Mouse (Mus musculus) kidney, embryonic 14.5 days (tissue): Measurements from ENCODE around the gene Pxmp4. TPM values are rescaled to one million over a fixed set of nuclear protein-coding genes. Genes with fewer than 3 reads are reported as not detected.

ENCODE experiments used
- ATAC-seq: fragments of 200-750 bp; cut with Nextera tagmentation; 2 replicates; pipeline ENCODE4 v1.8.0; 2017; ENCODE audit warnings: moderate number of reproducible peaks, mild to moderate bottlenecking, moderate TSS enrichment, moderate library complexity; ENCODE audit not compliant: low FRiP score, low TSS enrichment
- H3K27ac ChIP-seq: fragments of 300-500 bp; sonication (generic); 2 replicates; pipeline ENCODE4 v1.5.1; 2014; ENCODE audit warnings: low read depth, mild to moderate bottlenecking, low read length, moderate library complexity, mixed read lengths
- H3K27me3 ChIP-seq: fragments of 300-500 bp; sonication (generic); 2 replicates; pipeline ENCODE4 v1.6.1; 2014; ENCODE audit warnings: mild to moderate bottlenecking, low read length; ENCODE audit not compliant: control insufficient read depth, insufficient read depth
- H3K36me3 ChIP-seq: fragments of 300-500 bp; sonication (generic); 2 replicates; pipeline ENCODE4 v1.6.1; 2014; ENCODE audit warnings: low read length, mixed read lengths; ENCODE audit not compliant: control insufficient read depth, insufficient read depth
- H3K4me1 ChIP-seq: fragments of 300-500 bp; sonication (generic); 2 replicates; pipeline ENCODE4 v1.6.1; 2014; ENCODE audit warnings: low read length, mixed read lengths; ENCODE audit not compliant: control insufficient read depth, insufficient read depth
- H3K4me2 ChIP-seq: fragments of 300-500 bp; sonication (generic); replicated peaks from 2 replicates; pipeline ENCODE4 v1.6.1; 2014; ENCODE audit warnings: low read depth, mild to moderate bottlenecking, low read length
- H3K4me3 ChIP-seq: fragments of 300-500 bp; sonication (generic); 2 replicates; pipeline ENCODE4 v1.5.1; 2014; ENCODE audit warnings: mild to moderate bottlenecking, low read length
- H3K9ac ChIP-seq: fragments of 300-500 bp; sonication (generic); 2 replicates; pipeline ENCODE4 v1.6.1; 2014; ENCODE audit warnings: low read depth, mild to moderate bottlenecking, low read length, moderate library complexity
- H3K9me3 ChIP-seq: fragments of 300-500 bp; sonication (generic); 2 replicates; pipeline ENCODE4 v1.6.1; 2016; ENCODE audit warnings: low read length; ENCODE audit not compliant: control insufficient read depth
- WGBS: fragments of 180-500 bp; shearing (Covaris S2); extraction: QIAGEN DNeasy Blood & Tissue Kit; methylation state at CpG from one replicate; pipeline ENCODE4 v1.1.7; 2014; 5-methylcytosine and 5-hydroxymethylcytosine counted together
- polyA plus RNA-seq: library from polyadenylated mRNA; unstranded; fragments of >200 nt; fragmentation: Nextera tagmentation; extraction: Ambion mirVana; gene quantifications from 2 replicates; pipeline ENCODE4 v1.2.1, GENCODE M21; 2014

The Pxmp4 gene
- polyA plus RNA-seq, 1 experiment from 2014 or later, result 25.9 TPM

DNA sequence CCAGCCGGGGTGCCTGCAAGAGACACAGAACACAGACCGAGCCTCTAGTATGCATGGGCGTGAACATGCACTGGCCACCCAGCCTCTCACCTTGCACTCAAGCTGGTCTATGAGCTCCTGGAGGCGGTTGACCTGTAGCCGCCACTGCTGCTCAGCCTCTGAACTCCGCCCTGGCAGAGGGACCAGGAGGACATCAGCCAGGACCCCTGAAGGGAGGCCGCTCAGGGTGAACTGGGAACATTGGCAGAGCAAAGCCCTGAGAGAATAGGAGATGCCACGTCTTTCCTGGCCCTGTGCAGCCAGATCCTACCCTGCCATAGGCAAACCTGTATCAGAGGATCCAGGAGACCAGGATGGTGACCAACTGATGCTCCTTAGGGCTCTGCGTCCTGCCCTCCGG, 56.8 kb downstream of the Pxmp4 start, which contains the start of gene 1700003F12Rik:
1700003F12Rik (plus strand) TSS at position 375 of the 400 bp plus-strand sequence.
- H3K9me3 ChIP-seq, result no peaks in the 10 kb centered on the region
- no peak within 1 kb of the TSS for H3K27ac ChIP-seq
- H3K9ac ChIP-seq, result no peak within 1 kb of the TSS
- no peak for ATAC-seq
- no peak within 1 kb of the TSS for H3K4me2 ChIP-seq
- no peaks in the 10 kb centered on the region for H3K36me3 ChIP-seq
- H3K4me1 ChIP-seq, result peaks cover 10% of the 10 kb centered on the region; the same call in 1 of the 2 replicates
- H3K4me3 ChIP-seq, result no peak within 1 kb of the TSS
- 90% methylated on average over 10 of the region's 10 CpGs for WGBS
- H3K27me3 ChIP-seq, result peaks cover 20% of the 10 kb centered on the region

DNA sequence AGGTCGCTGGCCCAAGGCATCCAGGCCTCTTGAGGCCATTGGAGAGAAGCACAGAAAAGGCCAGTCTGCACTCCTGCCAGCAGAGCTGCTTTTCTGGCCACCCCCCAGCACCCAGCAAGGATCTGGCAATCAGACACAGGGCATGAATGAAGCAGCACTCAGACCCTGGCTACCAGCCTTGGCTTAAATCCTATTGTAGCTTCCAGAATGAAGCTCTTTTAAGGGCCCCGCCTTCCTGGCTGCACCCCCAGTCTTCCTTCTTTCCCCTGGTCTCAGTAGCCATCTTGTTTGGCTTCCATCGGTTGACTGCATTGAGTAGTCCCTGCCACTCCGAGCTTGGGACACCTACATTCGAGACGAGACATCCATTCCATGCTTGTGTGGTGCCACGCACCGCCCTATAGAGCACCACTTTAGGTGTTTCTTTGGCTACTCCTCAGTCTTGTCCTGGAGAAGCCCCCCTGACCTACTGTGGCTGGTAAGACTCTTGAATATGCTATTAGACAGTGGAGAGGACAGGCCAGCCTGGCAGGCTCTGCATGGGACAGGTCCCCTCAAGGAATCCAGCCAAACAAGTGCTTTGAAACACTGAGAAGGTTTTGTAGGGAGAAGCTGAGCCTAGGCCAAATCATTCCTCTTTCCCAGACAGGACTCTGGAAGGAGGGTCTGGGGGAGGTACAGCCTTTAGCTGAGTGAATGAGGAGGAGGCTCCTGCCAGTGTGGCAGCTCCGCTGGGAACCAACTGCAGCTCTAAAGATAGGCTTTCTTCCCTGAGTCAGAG, 59.8 kb downstream of the Pxmp4 start:
- 81% methylated on average over 9 of the region's 9 CpGs for WGBS
- Histone ChIP-seq H3K36me3 (no peaks in the 10 kb centered on the region), H3K27ac (no peak overlapping the region), H3K9ac (no peak overlapping the region), H3K4me1 (no peaks in the 10 kb centered on the region), H3K4me3 (no peak overlapping the region), H3K27me3 (no peaks in the 10 kb centered on the region), H3K4me2 (no peak overlapping the region), H3K9me3 (no peaks in the 10 kb centered on the region)
- no peak for ATAC-seq

DNA sequence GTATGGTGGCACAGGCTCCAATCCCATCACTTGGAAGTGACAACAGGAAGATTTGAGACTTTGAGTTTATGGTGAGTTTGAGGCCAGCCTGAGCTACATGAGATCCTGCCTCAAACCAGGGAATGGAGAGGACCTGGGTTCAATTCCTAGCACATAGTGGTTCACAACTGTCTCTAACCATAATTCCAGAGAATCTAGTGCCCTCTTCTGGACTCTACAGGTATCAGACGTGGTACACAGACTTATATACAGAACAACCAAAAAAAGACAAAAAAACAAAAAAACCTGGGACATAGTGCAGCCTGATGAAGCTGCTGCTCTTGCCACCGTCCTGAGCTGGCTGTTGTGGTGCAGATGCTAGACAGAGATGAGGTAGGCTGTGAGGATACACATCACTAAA, 61.9 kb downstream of the Pxmp4 start:
- no peak overlapping the region for H3K4me2 ChIP-seq
- no peak overlapping the region for H3K9ac ChIP-seq
- H3K36me3 ChIP-seq, result peaks cover 7% of the 10 kb centered on the region
- no peaks in the 10 kb centered on the region for H3K27me3 ChIP-seq
- H3K4me3 ChIP-seq, result no peak overlapping the region
- H3K9me3 ChIP-seq, result no peaks in the 10 kb centered on the region
- ATAC-seq, result no peak
- no peaks in the 10 kb centered on the region for H3K4me1 ChIP-seq
- H3K27ac ChIP-seq, result no peak overlapping the region
- 88% methylated on average over 2 of the region's 2 CpGs for WGBS

DNA sequence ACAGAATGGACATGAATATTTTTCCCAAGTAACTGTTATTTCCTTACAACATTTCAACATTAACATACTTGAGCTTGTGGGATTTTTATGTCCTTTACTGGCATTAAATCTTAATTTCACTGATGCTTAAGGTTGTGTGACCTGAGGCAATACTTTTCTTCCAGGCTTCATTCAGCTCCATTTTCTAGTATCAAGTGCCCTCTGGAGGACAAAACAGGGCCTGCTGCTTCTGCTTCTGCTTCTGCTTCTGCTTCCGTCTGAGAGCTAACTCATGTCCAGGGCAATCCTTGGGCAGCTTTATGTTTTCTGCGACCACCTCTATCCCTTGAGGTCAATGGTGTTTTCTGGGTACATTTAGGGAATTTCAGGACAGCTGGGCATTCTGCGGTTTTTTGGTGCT, 63.8 kb downstream of the Pxmp4 start:
- Histone ChIP-seq H3K27me3 (no peaks in the 10 kb centered on the region), H3K9me3 (no peaks in the 10 kb centered on the region), H3K9ac (no peak overlapping the region), H3K4me3 (no peak overlapping the region), H3K4me2 (no peak overlapping the region), H3K4me1 (no peaks in the 10 kb centered on the region), H3K36me3 (peaks cover 24% of the 10 kb centered on the region), H3K27ac (no peak overlapping the region)
- ATAC-seq, result no peak
- WGBS, result 85% methylated on average over 3 of the region's 3 CpGs

DNA sequence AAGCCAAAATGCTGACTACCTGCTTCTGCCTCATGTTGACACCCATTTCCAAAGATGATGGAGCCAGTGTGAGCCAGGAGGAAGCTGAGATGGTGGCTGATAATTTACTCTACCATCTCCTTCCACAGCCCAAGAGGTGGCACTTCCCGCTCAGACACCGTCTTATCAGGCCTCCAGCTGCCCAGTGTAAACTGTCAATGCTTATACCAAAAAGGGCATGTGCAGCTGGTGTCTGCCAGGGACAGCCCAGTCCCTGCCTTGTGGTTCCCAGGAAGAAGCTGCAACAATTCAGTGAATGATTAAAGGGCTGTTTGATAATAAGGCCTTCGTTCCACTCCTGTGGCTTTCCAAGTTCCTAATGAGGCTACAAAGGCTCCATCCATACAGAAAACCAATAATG, 64.8 kb downstream of the Pxmp4 start:
- no peak overlapping the region for H3K27ac ChIP-seq
- no peak for ATAC-seq
- H3K36me3 ChIP-seq, result peaks cover 27% of the 10 kb centered on the region
- H3K9me3 ChIP-seq, result no peaks in the 10 kb centered on the region
- no peak overlapping the region for H3K9ac ChIP-seq
- 69% methylated on average over 3 of the region's 3 CpGs for WGBS
- no peak overlapping the region for H3K4me2 ChIP-seq
- H3K4me3 ChIP-seq, result no peak overlapping the region
- H3K4me1 ChIP-seq, result no peaks in the 10 kb centered on the region
- H3K27me3 ChIP-seq, result no peaks in the 10 kb centered on the region

DNA sequence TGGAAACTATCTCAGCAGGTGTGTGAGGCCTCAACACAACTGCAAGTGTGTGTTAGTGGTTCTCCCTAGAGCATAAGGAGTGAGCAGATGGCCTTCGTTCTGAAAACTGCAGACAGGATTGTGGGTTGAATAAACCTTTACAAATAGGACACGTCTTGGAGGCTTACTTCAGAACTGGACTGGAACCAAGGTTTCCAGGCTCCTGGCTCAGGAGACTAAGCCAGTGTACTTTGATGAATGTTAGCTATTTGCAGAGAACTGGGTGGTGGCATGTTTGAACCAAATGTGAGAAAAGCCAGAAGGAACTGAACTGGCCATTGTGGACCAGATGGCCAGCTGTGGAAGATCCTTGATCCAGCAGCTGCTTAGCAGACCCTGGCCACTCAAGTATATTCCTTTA, 65.2 kb downstream of the Pxmp4 start:
- WGBS, result 78% methylated on average over 2 of the region's 2 CpGs
- no peak for ATAC-seq
- no peak overlapping the region for H3K27ac ChIP-seq

More for the DNA sequence above, 65.2 kb downstream of the Pxmp4 start:
- H3K9ac ChIP-seq, result no peak overlapping the region
- H3K4me3 ChIP-seq, result no peak overlapping the region
- no peak overlapping the region for H3K4me2 ChIP-seq
- no peaks in the 10 kb centered on the region for H3K9me3 ChIP-seq
- no peaks in the 10 kb centered on the region for H3K27me3 ChIP-seq
- H3K36me3 ChIP-seq, result peaks cover 29% of the 10 kb centered on the region
- no peaks in the 10 kb centered on the region for H3K4me1 ChIP-seq

Other genes starting within 250 kb of the Pxmp4 start
- gene Cdk5rap1, start 230.7 kb downstream of the Pxmp4 start, polyA plus RNA-seq, result 10.6 and 18.5 TPM in 2 replicates
- gene Snta1, start 195.6 kb downstream of the Pxmp4 start, polyA plus RNA-seq, result 4.5 and 5.7 TPM in 2 replicates
- 26.6 and 44.4 TPM in 2 replicates for gene Cbfa2t2, start 167.2 kb downstream of the Pxmp4 start, polyA plus RNA-seq
- 0.54 and 0.89 TPM in 2 replicates for gene 1700003F12Rik, start 56.6 kb downstream of the Pxmp4 start, polyA plus RNA-seq
- gene Actl10, start 51.9 kb downstream of the Pxmp4 start, polyA plus RNA-seq, result not detected in 2 replicates
- 2.4 and 2.5 TPM in 2 replicates for gene Necab3, start 44.8 kb downstream of the Pxmp4 start, polyA plus RNA-seq
- gene E2f1, start 33.8 kb downstream of the Pxmp4 start, polyA plus RNA-seq, result 10.0 and 11.3 TPM in 2 replicates
- 1.1 and 1.3 TPM in 2 replicates for gene Zfp341, start 9.6 kb upstream of the Pxmp4 start, polyA plus RNA-seq
- gene 4930519P11Rik, start 9.7 kb upstream of the Pxmp4 start, polyA plus RNA-seq, result 0.72 and 0.89 TPM in 2 replicates
- gene Chmp4b, start 48.0 kb upstream of the Pxmp4 start, polyA plus RNA-seq, result 13.9 and 19.5 TPM in 2 replicates
- gene Gm14214, start 166.3 kb upstream of the Pxmp4 start, polyA plus RNA-seq, result not detected in 2 replicates
- gene Raly, start 187.4 kb upstream of the Pxmp4 start, polyA plus RNA-seq, result 68.8 and 310 TPM in 2 replicates
- not detected in 2 replicates for gene a, start 187.7 kb upstream of the Pxmp4 start, polyA plus RNA-seq